Mouse (Mus musculus) midbrain, embryonic 11.5 days (tissue): Measurements from ENCODE around the gene Vps51. TPM values are rescaled to one million over a fixed set of nuclear protein-coding genes. Genes with fewer than 3 reads are reported as not detected.
"Not testable (repeated sequence)": the region's sequence is repeated elsewhere in the genome, so short reads cannot be mapped to it uniquely, and the experiment has no call there.

Source experiments
- ATAC-seq: fragments of 200-750 bp; cut with Nextera tagmentation; 2 replicates; pipeline ENCODE4 v1.8.0; 2017; ENCODE audit warnings: moderate TSS enrichment, moderate library complexity; ENCODE audit not compliant: low FRiP score
- DNase-seq: peaks from one replicate; pipeline ENCODE4 v3.0.0; 2015; ENCODE audit warnings: low spot score; ENCODE audit errors: missing footprints
- H3K27ac ChIP-seq: fragments of 300-500 bp; sonication (generic); 2 replicates; pipeline ENCODE4 v1.5.1; 2014; ENCODE audit warnings: low read depth, low read length
- H3K27me3 ChIP-seq: fragments of 300-500 bp; sonication (generic); 2 replicates; pipeline ENCODE4 v1.6.1; 2014; ENCODE audit warnings: mild to moderate bottlenecking, low read length, moderate library complexity, mixed read lengths; ENCODE audit not compliant: control insufficient read depth, insufficient read depth
- H3K36me3 ChIP-seq: fragments of 300-500 bp; sonication (generic); 2 replicates; pipeline ENCODE4 v1.6.1; 2014; ENCODE audit warnings: mild to moderate bottlenecking, low read length, moderate library complexity, mixed read lengths; ENCODE audit not compliant: control insufficient read depth, insufficient read depth
- H3K4me1 ChIP-seq: fragments of 300-500 bp; sonication (generic); 2 replicates; pipeline ENCODE4 v1.6.1; 2014; ENCODE audit warnings: low read length; ENCODE audit not compliant: control insufficient read depth, insufficient read depth
- H3K4me2 ChIP-seq: fragments of 300-500 bp; sonication (generic); 2 replicates; pipeline ENCODE4 v1.6.1; 2014; ENCODE audit warnings: mild to moderate bottlenecking, moderate library complexity
- H3K4me3 ChIP-seq: fragments of 300-500 bp; sonication (generic); 2 replicates; pipeline ENCODE4 v1.5.1; 2014; ENCODE audit warnings: low read depth, low read length
- H3K9ac ChIP-seq: fragments of 300-500 bp; sonication (generic); 2 replicates; pipeline ENCODE4 v1.6.1; 2014; ENCODE audit warnings: low read length
- H3K9me3 ChIP-seq: fragments of 300-500 bp; sonication (generic); 2 replicates; pipeline ENCODE4 v1.6.1; 2016; ENCODE audit warnings: low read length; ENCODE audit not compliant: control insufficient read depth
- WGBS: fragments of 180-500 bp; shearing (Covaris S2); extraction: QIAGEN DNeasy Blood & Tissue Kit; methylation state at CpG from one replicate; pipeline ENCODE4 v1.1.7; 2014; 5-methylcytosine and 5-hydroxymethylcytosine counted together
- polyA plus RNA-seq: library from polyadenylated mRNA; unstranded; fragments of >200 nt; fragmentation: Nextera tagmentation; extraction: Ambion mirVana; gene quantifications from 2 replicates; pipeline ENCODE4 v1.2.1, GENCODE M21; 2014

The Vps51 gene
- polyA plus RNA-seq, 1 experiment from 2014 or later, result 48.3 TPM

DNA sequence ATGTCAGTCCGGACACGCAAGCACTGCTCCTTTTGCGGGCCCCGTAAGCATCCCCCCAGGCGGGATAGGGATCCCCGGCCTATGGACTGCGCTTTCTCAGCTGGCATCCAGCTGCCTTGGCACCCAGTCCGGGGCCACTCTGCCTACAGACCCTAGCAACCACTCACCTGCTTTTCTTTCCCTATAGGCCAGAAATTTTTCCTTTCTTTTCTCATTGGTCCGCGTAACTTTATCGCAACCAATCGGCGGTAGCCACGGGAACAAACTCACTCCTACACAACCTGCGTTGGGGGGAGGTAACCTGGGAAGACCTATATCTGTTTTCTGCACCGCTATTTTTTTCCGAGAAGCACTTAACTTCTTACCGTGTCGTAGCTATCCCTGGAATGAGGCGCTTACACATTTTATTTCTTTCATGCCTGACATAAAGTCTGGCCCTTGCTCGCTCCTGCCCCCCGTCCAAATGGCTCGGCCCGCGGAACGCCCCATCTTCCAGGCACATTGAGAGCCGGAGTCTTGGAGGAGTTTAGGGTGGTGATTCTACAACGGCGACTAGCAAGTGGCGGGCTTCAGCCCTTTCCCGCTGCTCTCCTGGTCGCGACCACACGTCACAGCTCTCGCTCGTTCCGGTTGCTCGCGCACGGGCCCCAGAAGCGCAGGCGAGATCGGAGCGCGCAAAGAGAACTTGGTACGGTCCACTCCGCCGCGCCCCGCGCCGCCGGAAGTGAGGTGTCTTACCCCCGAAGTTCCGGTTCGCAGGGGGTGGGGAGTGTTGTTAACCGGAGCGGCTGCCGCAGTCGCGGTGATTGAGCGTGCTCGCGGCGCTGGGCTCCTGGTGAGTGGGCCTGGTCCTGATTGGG lies 30.5 kb downstream of the Vps51 start, which contains the start of gene Syvn1:
Gene Syvn1 (plus strand): TSS at position 283 of the 860 bp plus-strand sequence.
- peaks cover 18% of the 10 kb centered on the region for H3K36me3 ChIP-seq
- no peaks in the 10 kb centered on the region for H3K27me3 ChIP-seq
- peak; percentile 99 for DNase-seq
- peak within 1 kb of the TSS; percentile 94 for H3K9ac ChIP-seq
- no peaks in the 10 kb centered on the region for H3K9me3 ChIP-seq
- H3K4me2 ChIP-seq, result peak within 1 kb of the TSS; percentile 65
- peaks cover 16% of the 10 kb centered on the region for H3K4me1 ChIP-seq
- WGBS, result under 1% methylated on average over 65 of the region's 65 CpGs
- peak within 1 kb of the TSS; percentile 97 for H3K27ac ChIP-seq
- peak within 1 kb of the TSS; percentile 89 for H3K4me3 ChIP-seq
- peak; percentile 87 for ATAC-seq

DNA sequence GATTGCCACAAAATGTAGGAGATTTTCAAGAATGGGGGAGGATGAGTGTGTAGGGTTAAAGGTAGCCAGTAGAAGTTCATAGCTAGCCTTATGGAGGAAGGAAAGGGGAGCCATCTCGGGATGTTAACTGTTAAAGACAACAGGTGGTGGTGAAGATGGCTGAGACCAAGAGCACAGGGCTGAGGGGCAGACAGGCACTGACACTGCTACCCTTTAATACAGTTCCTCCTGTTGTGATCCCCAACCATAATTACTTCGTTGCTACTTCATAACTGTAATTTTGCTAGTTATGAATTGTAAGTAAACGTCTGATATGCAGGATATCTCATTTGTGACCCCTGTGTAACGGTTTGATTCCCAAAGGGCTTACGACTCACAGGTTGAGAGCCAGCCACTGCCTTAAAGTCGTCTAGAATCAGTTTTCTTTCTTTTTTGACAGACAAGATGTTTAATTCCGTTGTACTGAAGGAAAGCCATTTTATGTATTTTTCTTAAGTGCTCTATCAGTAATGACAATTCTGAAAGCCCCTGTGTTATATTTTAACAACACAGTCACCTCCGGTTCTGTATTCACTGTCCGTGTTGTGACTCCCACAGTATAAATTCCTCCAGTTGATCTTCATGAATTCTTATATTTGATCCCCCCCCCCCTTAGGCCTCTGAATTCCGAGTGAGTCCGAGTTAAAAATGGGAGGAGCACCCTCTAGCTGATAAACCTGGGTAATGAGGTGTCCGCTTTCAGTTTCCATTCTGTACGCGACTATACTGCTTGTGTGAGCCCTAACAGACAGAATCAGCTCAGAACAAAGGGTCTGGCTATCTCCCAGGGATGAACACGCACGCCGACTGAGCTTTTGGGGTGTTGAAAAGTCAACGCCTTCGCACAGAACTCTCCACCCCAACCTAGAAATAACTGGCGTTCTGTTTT lies 31.4 kb downstream of the Vps51 start:
- Histone ChIP-seq H3K27ac (peak overlapping the region; percentile 97), H3K4me1 (peaks cover 16% of the 10 kb centered on the region), H3K36me3 (peaks cover 10% of the 10 kb centered on the region), H3K9me3 (no peaks in the 10 kb centered on the region), H3K4me3 (peak overlapping the region; percentile 89), H3K9ac (peak overlapping the region; percentile 94), H3K4me2 (peak overlapping the region; percentile 65), H3K27me3 (no peaks in the 10 kb centered on the region)
- DNase-seq, result peak; percentile 87
- peak; percentile 23 for ATAC-seq
- WGBS, result 25% methylated on average over 20 of the region's 20 CpGs

DNA sequence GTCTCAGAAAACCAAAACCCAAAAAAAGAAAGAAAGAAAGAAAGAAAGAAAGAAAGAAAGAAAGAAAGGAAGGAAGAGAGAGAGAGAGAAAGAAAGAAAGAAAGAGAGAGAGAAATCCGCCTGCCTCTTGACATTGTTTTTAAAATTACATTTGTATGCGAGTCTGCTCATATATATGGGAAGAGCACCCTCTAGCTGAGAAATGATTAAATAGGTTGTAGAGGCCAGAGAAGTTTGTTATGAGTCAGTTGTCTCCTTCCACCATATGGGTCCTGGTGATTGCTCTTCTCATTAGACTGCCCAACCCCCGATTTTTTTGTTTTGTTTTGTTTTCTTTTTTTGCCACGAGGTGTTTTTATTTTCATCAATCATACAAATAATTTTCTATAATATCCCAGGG lies 32.9 kb downstream of the Vps51 start:
- H3K27me3 ChIP-seq, H3K4me2 ChIP-seq, H3K4me3 ChIP-seq, H3K36me3 ChIP-seq, H3K27ac ChIP-seq, H3K9me3 ChIP-seq, DNase-seq, H3K9ac ChIP-seq, ATAC-seq: not testable (repeated sequence)
- H3K4me1 ChIP-seq, result peaks cover 16% of the 10 kb centered on the region
- WGBS, result 70% methylated on average over 4 of the region's 4 CpGs

DNA sequence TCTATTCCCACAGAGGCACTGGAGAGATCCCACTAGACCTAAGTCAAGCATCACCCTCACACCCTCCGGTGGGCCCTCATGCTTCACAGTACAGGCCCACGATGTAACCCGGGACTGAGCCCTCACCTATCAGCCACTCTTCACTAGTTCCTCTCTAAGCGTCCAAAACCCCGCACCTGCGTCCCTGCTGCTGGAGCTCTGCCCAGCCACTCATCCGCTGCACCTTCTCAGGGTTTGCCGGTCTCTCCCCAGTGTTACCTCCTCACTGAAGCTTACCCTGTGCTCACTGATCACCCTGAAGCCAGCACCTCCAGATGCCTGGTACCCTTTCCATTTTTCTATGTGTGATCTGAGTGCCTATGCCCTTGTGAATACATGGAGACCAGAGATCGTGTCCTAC lies 34.7 kb downstream of the Vps51 start:
- Histone ChIP-seq H3K27me3 (no peaks in the 10 kb centered on the region), H3K4me2 (no peak overlapping the region), H3K9me3 (no peaks in the 10 kb centered on the region), H3K4me3 (no peak overlapping the region), H3K36me3 (no peaks in the 10 kb centered on the region), H3K27ac (no peak overlapping the region), H3K9ac (no peak overlapping the region), H3K4me1 (peaks cover 8% of the 10 kb centered on the region)
- no peak for ATAC-seq
- WGBS, result 84% methylated on average over 9 of the region's 9 CpGs
- DNase-seq, result no peak

DNA sequence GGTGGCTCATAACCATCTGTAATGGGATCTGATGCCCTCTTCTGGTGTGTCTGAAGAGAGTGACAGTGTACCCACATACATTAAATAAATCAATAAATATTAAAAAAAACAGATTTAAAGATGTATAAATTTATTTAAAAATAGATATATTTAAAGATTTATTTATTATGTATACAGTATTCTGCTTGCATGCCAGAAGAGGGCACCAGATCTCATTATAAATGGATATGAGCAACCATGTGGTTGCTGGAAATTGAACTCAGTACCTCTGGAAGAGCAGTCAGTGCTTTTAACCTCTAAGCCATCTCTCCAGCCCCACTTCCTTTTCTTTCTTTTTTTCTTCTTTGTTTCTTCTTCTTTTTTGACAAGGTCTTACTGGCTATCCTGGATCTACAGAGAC lies 37.0 kb downstream of the Vps51 start:
- H3K27me3 ChIP-seq, result no peaks in the 10 kb centered on the region
- no peak for ATAC-seq
- no peaks in the 10 kb centered on the region for H3K36me3 ChIP-seq
- H3K4me1 ChIP-seq, result no peaks in the 10 kb centered on the region; the same call in 1 of the 2 replicates
- no peak overlapping the region for H3K4me3 ChIP-seq
- no peak overlapping the region for H3K27ac ChIP-seq
- H3K9ac ChIP-seq, result no peak overlapping the region
- no peaks in the 10 kb centered on the region for H3K9me3 ChIP-seq
- no peak for DNase-seq
- no peak overlapping the region for H3K4me2 ChIP-seq

DNA sequence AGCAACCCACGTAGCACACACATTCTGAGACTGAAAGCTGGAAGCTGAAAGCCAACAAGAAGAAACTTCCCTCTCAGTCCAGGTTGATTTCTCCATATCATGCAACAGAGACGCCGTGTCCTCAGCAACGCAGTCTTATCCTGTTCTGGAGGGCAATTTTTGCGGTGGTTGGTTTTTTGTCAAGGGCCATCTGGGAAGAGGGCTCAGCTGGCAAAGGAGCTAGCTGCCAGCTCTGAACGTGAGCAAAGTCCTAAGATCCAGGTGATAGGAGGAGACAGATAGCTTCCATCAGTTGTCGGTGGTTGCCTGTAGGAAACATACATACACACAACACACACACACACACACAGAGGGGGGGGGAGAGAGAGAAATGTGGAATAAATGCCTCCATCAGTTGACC lies 38.7 kb downstream of the Vps51 start:
- Histone ChIP-seq H3K4me3 (no peak overlapping the region), H3K27me3 (no peaks in the 10 kb centered on the region), H3K9me3 (no peaks in the 10 kb centered on the region), H3K4me2 (no peak overlapping the region), H3K27ac (no peak overlapping the region), H3K36me3 (no peaks in the 10 kb centered on the region), H3K4me1 (no peaks in the 10 kb centered on the region), H3K9ac (no peak overlapping the region)
- no peak for DNase-seq
- no peak for ATAC-seq
- WGBS, result 88% methylated on average over 7 of the region's 7 CpGs

DNA sequence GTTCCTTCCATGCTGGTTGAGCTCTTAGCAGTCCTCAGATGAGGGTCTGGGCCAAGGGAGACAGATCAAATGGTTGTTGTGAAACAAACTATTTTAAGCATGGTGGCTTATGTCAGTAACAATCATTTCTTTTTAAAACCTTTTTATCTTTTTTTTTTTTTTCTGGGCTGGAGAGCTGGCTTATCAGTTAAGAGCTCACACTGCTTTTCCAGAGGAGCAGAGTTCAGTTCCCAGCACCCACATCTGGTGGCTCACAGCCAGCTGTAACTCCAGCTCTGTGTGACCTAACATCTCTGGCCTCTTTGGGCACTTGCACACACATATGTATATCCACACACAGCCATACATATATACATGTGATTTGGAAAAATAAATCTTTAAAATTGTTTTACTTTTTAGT lies 39.3 kb downstream of the Vps51 start:
- no peaks in the 10 kb centered on the region for H3K36me3 ChIP-seq
- H3K4me1 ChIP-seq, result no peaks in the 10 kb centered on the region
- no peak for DNase-seq
- ATAC-seq, result no peak
- no peak overlapping the region for H3K27ac ChIP-seq
- H3K9me3 ChIP-seq, result no peaks in the 10 kb centered on the region
- no peak overlapping the region for H3K4me2 ChIP-seq
- H3K4me3 ChIP-seq, result no peak overlapping the region
- no peak overlapping the region for H3K9ac ChIP-seq
- no peaks in the 10 kb centered on the region for H3K27me3 ChIP-seq

DNA sequence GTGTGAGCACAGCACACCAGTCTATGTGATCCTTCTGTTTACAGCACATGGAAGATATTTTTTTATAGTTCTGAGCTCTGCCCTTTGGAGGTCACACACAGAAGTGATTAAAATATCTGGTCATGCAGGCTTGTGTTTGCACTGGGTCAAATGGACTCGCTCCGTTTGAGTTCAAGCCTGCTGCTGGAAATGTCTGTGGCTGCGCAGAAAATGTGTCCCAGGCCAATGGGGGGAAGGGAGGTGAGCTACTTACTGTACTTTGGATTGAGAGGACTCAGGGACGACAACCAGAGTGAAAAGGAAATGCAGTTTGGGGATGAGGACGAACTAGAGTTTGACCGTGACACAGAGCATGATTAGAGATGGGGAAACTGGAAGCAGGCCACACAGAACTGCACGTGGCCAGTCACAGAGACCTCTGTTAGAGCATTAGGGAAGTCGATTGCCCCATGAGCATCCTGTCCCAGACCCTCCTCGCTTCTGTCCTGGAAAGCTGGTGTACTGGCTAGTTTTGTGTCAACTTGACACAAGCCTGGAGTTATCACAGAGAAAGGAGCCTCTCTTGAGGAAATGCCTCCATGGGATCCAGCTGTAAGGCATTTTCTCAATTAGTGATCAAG lies 41.0 kb downstream of the Vps51 start:
- Histone ChIP-seq H3K4me1 (no peaks in the 10 kb centered on the region), H3K27me3 (no peaks in the 10 kb centered on the region), H3K27ac (no peak overlapping the region), H3K9me3 (no peaks in the 10 kb centered on the region), H3K4me3 (no peak overlapping the region), H3K36me3 (no peaks in the 10 kb centered on the region), H3K4me2 (no peak overlapping the region), H3K9ac (no peak overlapping the region)
- no peak for ATAC-seq
- 78% methylated on average over 9 of the region's 9 CpGs for WGBS
- DNase-seq, result no peak
